Mouse (Mus musculus): ENCODE results near the gene Cerk. TPM values are rescaled to one million over a fixed set of nuclear protein-coding genes. Genes with fewer than 3 reads are reported as not detected.
"Not testable (repeated sequence)": the region's sequence is repeated elsewhere in the genome, so short reads cannot be mapped to it uniquely, and the experiment has no call there.

Cerk gene
- polyA plus RNA-seq, 1 experiment from 2014 or later: 141 TPM

DNA sequence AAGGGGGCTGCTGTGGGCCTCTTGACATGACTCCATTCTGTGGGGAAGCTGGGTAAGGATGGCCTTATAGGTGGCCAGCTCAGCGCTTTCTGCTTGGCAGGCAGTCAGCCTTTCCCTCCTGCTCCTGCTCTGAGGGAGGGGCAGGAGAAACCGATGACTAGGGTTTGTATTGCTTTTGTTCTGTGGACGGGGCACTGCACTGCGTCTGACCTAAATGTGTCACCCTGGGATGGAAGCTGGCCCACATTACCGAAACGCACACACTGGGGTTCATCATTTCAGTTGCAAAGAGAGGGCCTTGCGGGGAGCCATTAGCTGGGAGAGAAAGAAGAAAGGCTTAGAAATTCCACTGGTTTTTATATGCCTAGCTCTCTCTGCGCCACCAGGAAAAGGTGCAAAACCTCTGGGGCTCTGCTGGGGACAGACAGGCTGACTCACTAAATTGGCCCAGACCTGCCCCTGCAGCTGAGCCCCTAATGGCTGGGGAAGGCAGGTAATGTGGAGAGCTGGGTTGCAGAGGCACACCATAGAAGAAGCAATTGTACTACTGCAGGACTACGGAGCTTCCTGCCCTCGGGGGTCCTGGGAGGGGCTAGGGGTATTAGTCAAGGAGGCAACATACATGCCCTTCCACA, 73.1 kb downstream of the Cerk start:
- Histone ChIP-seq H3K27ac (no peak overlapping the region), H3K4me3 (ENCODE audit: inconsistent target) (no peak overlapping the region), H3K79me2 (ENCODE audit: inconsistent target) (no peaks in the 10 kb centered on the region), H3K36me3 (ENCODE audit: inconsistent target) (no peaks in the 10 kb centered on the region)
- WGBS (ENCODE audit: missing documents): 79% methylated on average over 10 of the region's 10 CpGs

DNA sequence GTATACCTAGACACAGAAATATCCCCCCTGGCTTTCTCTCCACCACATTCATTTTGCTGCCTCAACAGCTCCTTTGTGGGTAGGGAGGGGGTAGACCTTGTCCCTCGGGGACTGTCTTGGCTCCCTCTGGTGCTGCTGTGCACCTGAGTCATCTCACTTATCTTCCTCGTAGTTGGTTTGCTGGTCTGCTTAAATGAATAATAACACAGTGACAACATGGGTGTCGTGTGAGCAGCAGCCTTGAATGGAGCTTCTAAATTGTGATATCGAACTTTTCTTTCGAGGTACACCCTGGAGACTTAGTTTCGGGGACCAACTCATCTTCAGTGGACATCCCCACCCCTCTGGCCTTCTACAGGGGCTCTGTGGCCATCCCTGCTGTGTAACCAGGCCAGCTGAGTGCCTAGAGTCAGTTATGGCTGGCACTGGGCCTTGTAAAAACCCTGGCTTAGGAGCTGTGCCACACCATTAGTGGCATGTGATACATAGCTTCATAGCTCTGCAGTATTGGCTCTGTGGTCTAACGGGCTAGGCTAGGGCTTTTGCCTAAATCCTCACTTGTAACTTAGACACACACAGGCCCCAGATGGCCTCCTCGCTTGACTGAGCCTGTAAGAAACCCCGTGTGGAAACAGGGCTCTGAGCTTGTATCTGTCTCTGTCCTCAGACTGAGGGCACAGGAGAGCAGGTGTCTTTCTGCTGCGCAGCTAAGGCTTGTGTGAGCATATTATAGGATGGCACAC, 75.4 kb downstream of the Cerk start:
- no peaks in the 10 kb centered on the region for H3K36me3 ChIP-seq (ENCODE audit: inconsistent target)
- no peaks in the 10 kb centered on the region for H3K79me2 ChIP-seq (ENCODE audit: inconsistent target)
- no peak overlapping the region for H3K27ac ChIP-seq
- WGBS (ENCODE audit: missing documents): 90% methylated on average over 10 of the region's 10 CpGs
- no peak overlapping the region for H3K4me3 ChIP-seq (ENCODE audit: inconsistent target)

- Histone ChIP-seq H3K36me3 (ENCODE audit: inconsistent target) (no peaks in the 10 kb centered on the region), H3K27ac (no peak overlapping the region), H3K79me2 (ENCODE audit: inconsistent target) (no peaks in the 10 kb centered on the region), H3K4me3 (ENCODE audit: inconsistent target) (no peak overlapping the region)
- 95% methylated on average over 8 of the region's 8 CpGs for WGBS (ENCODE audit: missing documents)
Observed at GRCm38 (mm10) chr15:86109650-86110211, 76.2 kb downstream of the Cerk start.

- 91% methylated on average over 7 of the region's 7 CpGs for WGBS (ENCODE audit: missing documents)
- Histone ChIP-seq H3K27ac (no peak overlapping the region), H3K4me3 (ENCODE audit: inconsistent target) (no peak overlapping the region), H3K36me3 (ENCODE audit: inconsistent target) (no peaks in the 10 kb centered on the region), H3K79me2 (ENCODE audit: inconsistent target) (no peaks in the 10 kb centered on the region)
Observed at GRCm38 (mm10) chr15:86109245-86109644, 76.7 kb downstream of the Cerk start.

DNA sequence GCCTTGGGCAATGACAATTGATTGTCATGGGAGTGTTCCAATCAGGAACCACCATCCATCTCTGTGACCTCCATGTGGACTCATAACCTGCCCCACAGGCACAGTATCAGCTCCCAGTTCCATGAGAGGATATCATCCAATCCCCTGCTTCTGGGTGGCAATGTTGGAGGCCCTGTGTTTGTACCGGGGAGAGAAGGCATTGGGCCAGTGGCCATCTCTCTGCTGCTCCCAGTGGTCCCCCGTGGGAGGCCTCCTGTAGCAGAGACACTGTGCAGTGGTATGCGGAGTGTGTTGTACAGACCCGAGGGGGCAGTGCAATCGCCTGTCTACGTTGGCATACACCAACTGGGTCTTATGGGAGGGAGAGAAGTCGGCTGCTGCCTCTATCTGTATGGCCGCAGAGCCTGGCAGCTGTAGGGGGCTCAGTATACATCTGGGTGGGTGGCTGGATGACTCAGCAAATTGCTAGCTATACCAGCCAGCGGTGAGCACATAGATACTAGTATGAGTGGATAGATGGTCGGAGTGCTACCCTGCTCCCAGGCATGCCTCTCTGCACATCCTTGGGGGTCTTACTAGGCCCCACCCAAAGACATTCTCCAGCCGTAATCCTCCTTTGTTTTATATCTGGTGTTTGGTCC, 78.0 kb downstream of the Cerk start:
- H3K27ac ChIP-seq: no peak overlapping the region
- H3K4me3 ChIP-seq (ENCODE audit: inconsistent target): no peak overlapping the region
- WGBS (ENCODE audit: missing documents): 93% methylated on average over 11 of the region's 11 CpGs
- no peaks in the 10 kb centered on the region for H3K36me3 ChIP-seq (ENCODE audit: inconsistent target)
- no peaks in the 10 kb centered on the region for H3K79me2 ChIP-seq (ENCODE audit: inconsistent target)

DNA sequence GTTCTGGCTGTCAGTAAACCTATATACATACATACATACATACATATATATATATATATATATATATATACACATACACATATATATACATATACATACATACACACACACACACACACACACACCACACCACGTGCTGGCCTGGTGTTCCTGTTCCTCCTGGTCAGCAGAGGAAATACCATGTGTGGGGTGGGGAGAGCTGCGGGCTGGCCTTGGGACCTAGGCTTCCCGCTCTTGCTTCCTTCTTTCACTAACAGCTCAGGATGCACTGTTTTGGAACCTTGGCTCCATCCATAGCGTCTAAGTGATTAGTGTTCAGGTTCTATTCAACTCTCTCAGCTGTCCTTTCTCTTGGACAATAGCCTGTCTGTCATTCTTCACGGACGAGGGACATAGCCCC, 80.2 kb downstream of the Cerk start:
- Histone ChIP-seq H3K27ac (no peak overlapping the region), H3K36me3 (ENCODE audit: inconsistent target) (no peaks in the 10 kb centered on the region), H3K4me3 (ENCODE audit: inconsistent target) (no peak overlapping the region), H3K79me2 (ENCODE audit: inconsistent target) (no peaks in the 10 kb centered on the region)
- 65% methylated on average over 6 of the region's 6 CpGs for WGBS (ENCODE audit: missing documents)

GRCm38 (mm10) chr15:86105345-86105697, 80.6 kb downstream of the Cerk start:
- Histone ChIP-seq H3K36me3 (ENCODE audit: inconsistent target) (no peaks in the 10 kb centered on the region), H3K27ac (no peak overlapping the region), H3K4me3 (ENCODE audit: inconsistent target) (no peak overlapping the region), H3K79me2 (ENCODE audit: inconsistent target) (no peaks in the 10 kb centered on the region)
- 98% methylated on average over 7 of the region's 7 CpGs for WGBS (ENCODE audit: missing documents)

GRCm38 (mm10) chr15:86104401-86105344, 81.3 kb downstream of the Cerk start:
- WGBS (ENCODE audit: missing documents): 97% methylated on average over 19 of the region's 19 CpGs
- H3K79me2 ChIP-seq (ENCODE audit: inconsistent target): no peaks in the 10 kb centered on the region
- H3K4me3 ChIP-seq (ENCODE audit: inconsistent target): no peak overlapping the region
- H3K36me3 ChIP-seq (ENCODE audit: inconsistent target): no peaks in the 10 kb centered on the region
- H3K27ac ChIP-seq: no peak overlapping the region

GRCm38 (mm10) chr15:86102308-86102707, 83.6 kb downstream of the Cerk start:
- WGBS (ENCODE audit: missing documents): 95% methylated on average over 15 of the region's 15 CpGs
- H3K36me3 ChIP-seq (ENCODE audit: inconsistent target): no peaks in the 10 kb centered on the region
- H3K4me3 ChIP-seq (ENCODE audit: inconsistent target): no peak overlapping the region
- no peak overlapping the region for H3K27ac ChIP-seq
- no peaks in the 10 kb centered on the region for H3K79me2 ChIP-seq (ENCODE audit: inconsistent target)

DNA sequence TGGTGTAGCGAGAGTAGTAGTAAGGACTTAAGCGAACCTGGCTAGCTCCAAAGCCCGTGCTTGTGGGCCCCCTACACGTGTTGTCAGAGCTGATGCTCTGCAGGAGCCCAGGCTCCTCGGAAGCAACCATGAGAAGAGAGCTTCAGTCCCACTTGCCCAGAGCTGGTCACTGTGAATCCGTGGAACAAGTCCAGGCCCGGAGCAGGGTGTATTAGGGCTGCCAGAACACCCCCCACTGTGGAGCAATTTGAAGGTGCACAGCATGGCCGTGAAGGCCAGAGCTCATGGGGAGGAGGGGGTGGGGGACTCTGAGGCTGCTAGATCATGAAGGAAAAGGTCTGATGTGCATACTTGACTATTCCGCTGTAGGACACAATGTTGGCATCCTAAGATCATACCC, 84.4 kb downstream of the Cerk start:
- Histone ChIP-seq H3K27ac (no peak overlapping the region), H3K4me3 (ENCODE audit: inconsistent target) (no peak overlapping the region), H3K79me2 (ENCODE audit: inconsistent target) (no peaks in the 10 kb centered on the region), H3K36me3 (ENCODE audit: inconsistent target) (no peaks in the 10 kb centered on the region)
- 96% methylated on average over 6 of the region's 9 CpGs for WGBS (ENCODE audit: missing documents)

- 75% methylated on average over 2 of the region's 2 CpGs for WGBS (ENCODE audit: missing documents)
- no peaks in the 10 kb centered on the region for H3K79me2 ChIP-seq (ENCODE audit: inconsistent target)
- no peak overlapping the region for H3K4me3 ChIP-seq (ENCODE audit: inconsistent target)
- H3K27ac ChIP-seq: no peak overlapping the region
- H3K36me3 ChIP-seq (ENCODE audit: inconsistent target): no peaks in the 10 kb centered on the region
Observed at GRCm38 (mm10) chr15:86097871-86098270, 88.1 kb downstream of the Cerk start.

DNA sequence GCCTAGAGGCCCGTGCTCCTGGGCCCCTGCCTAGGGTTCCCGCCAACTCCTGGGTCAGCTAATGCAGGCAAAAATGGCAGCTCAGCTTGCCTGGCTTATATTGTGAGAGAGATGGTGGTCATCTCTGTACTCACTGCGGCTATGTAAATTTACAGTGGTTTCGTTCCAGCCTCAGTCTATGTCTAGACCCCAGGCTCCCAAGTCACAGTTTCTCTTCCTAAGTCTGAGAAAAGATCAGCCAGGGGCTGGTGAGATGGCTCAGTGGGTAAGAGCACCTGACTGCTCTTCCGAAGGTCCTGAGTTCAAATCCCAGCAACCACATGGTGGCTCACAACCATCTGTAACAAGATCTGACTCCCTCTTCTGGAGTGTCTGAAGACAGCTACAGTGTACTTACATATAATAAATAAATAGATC, 89.3 kb downstream of the Cerk start:
- H3K27ac ChIP-seq; H3K4me3 ChIP-seq (ENCODE audit: inconsistent target); H3K79me2 ChIP-seq (ENCODE audit: inconsistent target); H3K36me3 ChIP-seq (ENCODE audit: inconsistent target): not testable (repeated sequence)
- 97% methylated on average over 5 of the region's 5 CpGs for WGBS (ENCODE audit: missing documents)

DNA sequence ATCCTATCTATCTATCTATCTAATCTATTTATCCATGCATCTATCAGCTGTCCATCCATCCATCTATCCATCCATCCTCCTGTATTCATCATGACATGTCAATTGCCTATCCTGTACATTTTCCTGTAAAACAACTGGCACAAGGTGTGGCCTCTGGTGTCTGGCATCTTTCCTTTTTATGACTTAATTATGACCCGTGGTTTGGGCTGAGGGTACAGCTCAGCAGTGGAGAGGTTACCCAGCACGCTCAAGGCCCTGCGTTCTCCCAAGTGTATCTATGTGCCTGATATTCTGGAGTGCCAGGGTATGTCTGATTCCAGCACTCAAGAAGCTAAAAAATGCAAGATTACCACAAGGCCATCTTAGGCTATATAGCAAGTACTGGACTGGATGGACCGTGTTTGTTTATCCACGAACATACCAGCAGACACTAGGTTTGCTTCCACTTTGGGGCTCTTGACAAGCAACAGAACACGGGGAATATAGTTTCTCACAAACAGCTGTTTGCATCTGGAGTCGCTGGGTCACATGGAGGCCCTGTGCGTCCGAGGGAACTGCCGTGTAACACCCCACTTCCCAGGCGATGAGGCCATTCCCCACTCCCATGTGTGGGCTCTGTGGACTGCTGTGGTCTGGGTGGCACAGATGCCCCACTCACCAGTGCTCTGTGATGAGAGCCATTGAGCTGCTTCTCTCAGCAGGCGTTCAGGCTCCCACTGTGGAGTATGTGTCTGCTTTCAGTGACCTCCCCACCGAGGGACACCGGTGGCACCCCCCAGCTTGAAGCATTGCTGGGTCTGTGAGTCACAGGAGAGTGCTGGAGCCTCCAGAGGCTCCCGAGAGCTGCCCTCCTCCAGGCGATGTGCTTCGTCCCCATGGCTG, 90.0 kb downstream of the Cerk start:
- H3K27ac ChIP-seq: no peak overlapping the region
- H3K4me3 ChIP-seq (ENCODE audit: inconsistent target): no peak overlapping the region
- no peaks in the 10 kb centered on the region for H3K79me2 ChIP-seq (ENCODE audit: inconsistent target)
- WGBS (ENCODE audit: missing documents): 91% methylated on average over 17 of the region's 17 CpGs
- no peaks in the 10 kb centered on the region for H3K36me3 ChIP-seq (ENCODE audit: inconsistent target)

Data from macrophage (primary cell).